Mouse (Mus musculus) thymus, adult 2 months (tissue): ENCODE results near the gene Tprkb.

ENCODE experiments used
- CTCF ChIP-seq: fragments of 200-500 bp; IDR thresholded peaks from 2 replicates; pipeline ENCODE4 v1.5.1; 2012; ENCODE audit warnings: mild to moderate bottlenecking, control low read depth, low read length, moderate library complexity, borderline replicate concordance; ENCODE audit not compliant: control insufficient read depth, poor library complexity, insufficient read depth; ENCODE audit errors: extremely low read depth
- POLR2A ChIP-seq: fragments of 200-500 bp; IDR thresholded peaks from 2 replicates; pipeline ENCODE4 v1.6.1; 2012; ENCODE audit warnings: mild to moderate bottlenecking, low read length, control low read depth, moderate library complexity; ENCODE audit not compliant: control insufficient read depth, poor library complexity, insufficient read depth; ENCODE audit errors: extremely low read depth

- TF ChIP-seq CTCF (no peak), POLR2A (no peak)
Measured at GRCm38 (mm10) chr6:85888961-85889360, 22.7 kb upstream of the Tprkb start.
